Mouse (Mus musculus): ENCODE data around the gene Igfbp7.

Gene Igfbp7

GRCm38 (mm10) chr5:77405455-77406057 lies 2.3 kb downstream of the Igfbp7 start:
- no peak for DNase-seq (ENCODE audit: low read depth, low spot score)

GRCm38 (mm10) chr5:77404941-77405340 lies 2.9 kb downstream of the Igfbp7 start:
- DNase-seq (ENCODE audit: low read depth, low spot score), result no peak

GRCm38 (mm10) chr5:77402901-77403300 lies 4.9 kb downstream of the Igfbp7 start:
- DNase-seq (ENCODE audit: low read depth, low spot score), result no peak

- no peak for DNase-seq (ENCODE audit: low read depth, low spot score)
These were observed 5.7 kb downstream of the Igfbp7 start for GRCm38 (mm10) chr5:77402137-77402536.

- no peak for DNase-seq (ENCODE audit: low read depth, low spot score)
These were observed 7.0 kb downstream of the Igfbp7 start for GRCm38 (mm10) chr5:77400823-77401222.

GRCm38 (mm10) chr5:77400151-77400550 lies 7.7 kb downstream of the Igfbp7 start:
- DNase-seq (ENCODE audit: low read depth, low spot score), result no peak

GRCm38 (mm10) chr5:77399076-77399475 lies 8.8 kb downstream of the Igfbp7 start:
- no peak for DNase-seq (ENCODE audit: low read depth, low spot score)

GRCm38 (mm10) chr5:77398285-77399057 lies 9.4 kb downstream of the Igfbp7 start:
- no peak for DNase-seq (ENCODE audit: low read depth, low spot score)

- DNase-seq (ENCODE audit: low read depth, low spot score), result no peak
These were observed 13.7 kb downstream of the Igfbp7 start for GRCm38 (mm10) chr5:77393990-77394618.

- DNase-seq (ENCODE audit: low read depth, low spot score), result no peak
These were observed 14.7 kb downstream of the Igfbp7 start for GRCm38 (mm10) chr5:77393094-77393619.

GRCm38 (mm10) chr5:77390272-77390671 lies 17.6 kb downstream of the Igfbp7 start:
- no peak for DNase-seq (ENCODE audit: low read depth, low spot score)

- peak; percentile 65 for DNase-seq (ENCODE audit: low read depth, low spot score)
These were observed 19.5 kb downstream of the Igfbp7 start for GRCm38 (mm10) chr5:77388359-77388758.

- DNase-seq (ENCODE audit: low read depth, low spot score), result no peak
These were observed 20.5 kb downstream of the Igfbp7 start for GRCm38 (mm10) chr5:77387414-77387704.

GRCm38 (mm10) chr5:77386596-77387413 lies 21.0 kb downstream of the Igfbp7 start:
- DNase-seq (ENCODE audit: low read depth, low spot score), result peak; percentile 80

GRCm38 (mm10) chr5:77385900-77386595 lies 21.8 kb downstream of the Igfbp7 start:
- no peak for DNase-seq (ENCODE audit: low read depth, low spot score)

- DNase-seq (ENCODE audit: low read depth, low spot score), result no peak
These were observed 22.6 kb downstream of the Igfbp7 start for GRCm38 (mm10) chr5:77385221-77385620.

GRCm38 (mm10) chr5:77384724-77385123 lies 23.1 kb downstream of the Igfbp7 start:
- DNase-seq (ENCODE audit: low read depth, low spot score), result no peak

GRCm38 (mm10) chr5:77383799-77384554 lies 23.9 kb downstream of the Igfbp7 start:
- DNase-seq (ENCODE audit: low read depth, low spot score), result peak; percentile 93

- DNase-seq (ENCODE audit: low read depth, low spot score), result no peak
These were observed 26.2 kb downstream of the Igfbp7 start for GRCm38 (mm10) chr5:77381686-77382085.

GRCm38 (mm10) chr5:77381283-77381682 lies 26.6 kb downstream of the Igfbp7 start:
- no peak for DNase-seq (ENCODE audit: low read depth, low spot score)
